Mouse (Mus musculus) adrenal gland, postnatal 36 days (tissue): ENCODE results near the gene Tkt. TPM values are rescaled to one million over a fixed set of nuclear protein-coding genes. Genes with fewer than 3 reads are reported as not detected.

Experiments used
- DNase-seq, 2 experiments: peaks; one replicate each; pipeline ENCODE4 v3.0.0; 2021; ENCODE audit warnings: mixed read lengths in 1 of 2
- total RNA-seq, 2 experiments: library from RNA; stranded (reverse); gene quantifications; 2 replicates each; pipeline ENCODE4 v1.2.3; 2021

Tkt gene
- total RNA-seq, 2 experiments from 2014 or later = 1,323 to 1,442 TPM

DNA sequence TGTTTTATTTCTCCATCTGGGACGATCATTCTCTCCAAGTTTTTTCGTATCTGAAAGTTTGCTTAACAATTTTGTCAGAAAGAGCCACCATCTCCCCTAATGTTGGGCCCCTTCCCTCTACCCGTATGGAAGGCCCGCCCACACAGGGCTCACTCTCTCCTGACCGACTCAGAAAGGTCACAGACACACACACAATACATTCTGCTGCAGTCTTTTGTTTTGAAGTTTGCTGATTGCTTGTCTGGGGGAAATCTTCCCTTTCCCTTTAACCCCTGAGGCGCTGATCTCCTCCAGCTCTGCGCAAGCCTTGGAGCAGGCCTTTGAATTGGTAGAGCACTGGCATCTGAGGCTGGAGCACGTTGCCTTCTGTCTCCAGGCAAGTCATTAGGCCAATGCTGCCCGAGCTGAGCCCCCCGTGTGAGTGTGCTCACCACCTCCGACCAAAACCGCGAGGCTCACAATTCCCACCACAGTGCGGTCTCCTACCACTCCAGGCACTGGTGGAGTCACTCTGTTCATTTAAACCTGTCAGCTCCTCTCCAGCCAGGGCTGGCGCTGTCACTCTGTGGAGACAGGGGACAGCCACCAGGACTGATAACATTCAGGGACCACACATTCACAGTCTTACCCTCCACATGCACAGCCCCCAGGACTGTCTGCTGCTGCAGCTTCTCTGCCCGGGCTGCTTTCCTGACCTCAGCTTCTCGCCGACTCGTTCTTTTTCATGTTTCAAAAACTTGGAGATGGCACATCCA lies 36.5 kb downstream of the Tkt start:
- DNase-seq = no peak

DNA sequence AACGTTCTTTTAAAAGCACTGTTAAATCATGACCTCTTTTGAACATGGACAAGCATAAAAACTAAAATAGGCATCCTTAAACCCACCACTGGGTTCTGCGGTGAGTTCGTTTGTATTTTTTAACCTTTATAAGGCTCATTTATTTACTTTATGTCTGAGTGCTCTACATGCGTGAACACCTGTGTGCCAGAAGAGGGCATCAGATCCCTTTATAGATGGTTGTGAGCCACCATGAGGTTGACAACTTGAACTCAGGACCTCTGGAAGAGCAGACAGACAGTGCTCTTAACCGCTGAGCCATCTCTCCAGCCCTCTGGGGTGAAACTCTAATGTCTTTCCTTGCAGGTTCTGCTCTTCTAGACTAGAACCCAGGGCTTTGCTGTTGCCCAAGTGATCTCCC lies 37.2 kb downstream of the Tkt start:
- DNase-seq = no peak

DNA sequence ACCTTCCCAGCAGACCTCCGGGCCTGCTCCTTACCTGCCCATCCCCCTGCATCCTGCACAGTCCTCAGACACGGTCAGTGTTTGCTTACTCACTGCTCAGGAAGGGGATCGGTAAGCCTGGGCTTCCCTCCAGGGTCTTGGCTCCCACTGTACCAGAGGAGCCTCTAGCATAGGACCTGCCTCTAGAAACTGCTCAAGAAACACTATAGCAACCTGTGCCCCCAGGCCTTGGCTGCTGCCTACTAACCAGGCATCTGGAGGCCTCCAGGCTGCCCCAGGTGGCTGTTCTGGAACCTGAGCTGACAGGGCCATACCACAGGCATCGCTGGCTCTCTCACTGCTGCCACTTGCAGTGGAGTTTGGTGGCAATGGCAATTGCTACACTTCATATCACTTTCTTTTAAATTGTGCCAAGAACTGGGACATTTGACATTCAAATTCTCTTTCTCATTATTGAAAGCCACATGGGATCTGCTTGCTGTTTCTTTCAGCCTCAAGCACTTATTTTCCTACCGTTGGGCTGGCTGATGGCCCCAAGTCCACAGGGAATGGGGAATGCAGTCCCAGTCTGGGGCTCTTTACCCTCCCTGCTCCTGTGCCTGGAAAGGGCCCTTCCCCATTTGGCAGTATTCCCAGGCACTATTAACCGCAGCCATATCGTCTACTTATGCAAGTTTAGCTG lies 38.8 kb downstream of the Tkt start:
- DNase-seq = no peak

DNA sequence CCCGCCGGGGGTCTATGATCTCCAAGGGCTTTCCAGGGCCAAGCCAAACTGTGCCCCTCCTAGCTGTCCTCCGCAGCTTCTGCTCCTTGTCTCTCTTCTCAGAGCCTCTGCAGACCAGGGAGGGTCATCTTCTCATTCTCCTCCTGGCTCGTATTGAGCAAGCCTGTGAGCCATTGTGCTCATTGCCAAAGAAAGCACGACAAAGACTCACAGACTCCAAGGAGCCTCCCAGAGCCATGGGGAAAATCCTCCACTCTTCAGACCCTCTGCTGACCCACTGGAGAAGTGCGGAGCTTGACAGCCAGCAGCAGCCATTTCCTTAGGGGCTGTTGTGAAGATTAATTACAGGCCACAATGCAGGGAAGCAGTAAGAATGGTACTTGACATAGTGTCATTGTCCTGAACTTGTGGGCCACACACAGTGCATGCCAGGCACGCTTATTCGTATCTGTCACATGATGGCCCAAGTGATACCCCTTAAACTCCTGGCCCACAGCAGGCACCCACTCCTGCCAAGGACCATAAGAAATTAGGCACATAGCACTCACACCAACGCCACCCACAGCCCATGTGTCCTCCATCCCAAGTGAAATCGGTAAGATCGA lies 42.0 kb downstream of the Tkt start:
- no peak for DNase-seq

DNA sequence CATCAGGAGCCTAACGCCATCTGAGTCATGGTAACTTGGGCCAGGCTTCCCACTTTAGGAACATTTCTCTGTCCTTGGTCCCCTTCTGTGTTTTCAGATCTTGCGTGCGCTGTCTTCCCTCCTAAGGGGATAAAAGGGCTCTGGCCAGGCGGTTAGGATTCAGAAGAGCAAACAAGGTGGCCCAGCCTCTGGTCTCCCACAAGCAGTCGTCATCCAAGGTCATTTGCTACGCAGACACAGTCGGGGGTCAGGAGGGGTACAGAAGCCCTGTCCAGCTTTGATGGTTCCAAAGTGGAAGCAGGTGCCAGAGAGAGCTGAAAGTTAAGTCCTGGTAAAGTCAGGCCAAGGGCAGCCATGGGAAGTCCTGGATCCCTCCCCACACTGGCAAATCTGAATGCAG lies 42.8 kb downstream of the Tkt start:
- peak; percentile 36 to 41 for DNase-seq

DNA sequence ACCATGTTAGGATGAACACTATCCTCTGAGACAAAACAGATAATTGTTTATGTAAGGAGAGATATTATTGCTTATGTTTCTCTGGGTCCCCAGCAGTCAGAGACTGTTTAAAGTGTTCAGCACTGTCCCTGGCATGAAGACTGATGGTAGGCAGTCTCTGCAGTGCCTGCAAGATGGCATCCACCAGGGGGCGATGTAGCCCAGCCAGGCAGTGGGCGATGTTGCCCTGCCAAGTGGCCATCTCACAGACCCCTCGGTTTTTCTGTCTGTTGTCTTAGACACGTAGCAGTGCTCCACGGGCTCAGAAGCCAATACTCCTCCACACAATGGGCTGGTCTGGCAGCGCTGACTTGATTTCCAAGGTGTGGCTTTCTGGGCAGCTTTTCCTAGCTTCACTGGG lies 43.3 kb downstream of the Tkt start:
- DNase-seq = peak; percentile 91 to 93

DNA sequence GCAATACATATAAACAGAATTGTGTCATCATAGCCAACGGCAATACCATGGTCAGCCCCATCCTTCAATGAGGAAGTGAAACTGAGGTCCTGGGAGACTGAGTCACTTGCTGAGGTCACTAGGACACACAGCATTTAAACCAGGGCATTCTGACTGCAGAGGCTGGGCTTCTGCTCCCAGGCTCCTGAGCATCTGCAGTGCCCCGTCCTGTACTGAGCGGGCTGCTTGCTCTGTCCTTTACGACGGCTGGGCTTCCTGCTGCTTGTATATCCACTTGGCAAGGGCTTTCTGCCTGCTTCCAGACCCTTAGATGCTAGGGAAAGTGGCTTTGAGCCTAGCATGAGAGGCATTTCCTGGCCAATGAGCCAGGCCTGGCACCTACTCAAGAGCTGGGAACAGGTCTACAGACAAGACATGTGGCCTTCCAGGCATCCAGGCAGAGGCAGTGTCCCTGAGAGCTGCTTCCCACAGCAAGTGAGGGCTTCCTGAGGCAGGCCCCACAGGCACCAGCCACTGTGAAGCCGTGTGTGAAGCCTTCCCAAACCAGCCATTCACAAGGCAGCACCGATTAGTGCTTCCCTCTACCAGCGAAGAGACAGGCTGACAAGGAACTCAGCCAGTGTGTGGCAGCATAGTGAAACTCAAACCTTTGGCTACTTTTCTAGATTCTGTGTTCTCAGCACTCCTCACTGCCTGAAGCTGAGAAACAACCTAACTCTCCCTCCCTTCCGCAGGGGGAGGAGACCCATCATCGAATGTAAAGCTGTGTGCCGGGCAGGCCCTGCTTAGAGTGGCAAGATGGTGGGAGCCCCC lies 45.3 kb downstream of the Tkt start:
- DNase-seq = peak; percentile 76 to 82

DNA sequence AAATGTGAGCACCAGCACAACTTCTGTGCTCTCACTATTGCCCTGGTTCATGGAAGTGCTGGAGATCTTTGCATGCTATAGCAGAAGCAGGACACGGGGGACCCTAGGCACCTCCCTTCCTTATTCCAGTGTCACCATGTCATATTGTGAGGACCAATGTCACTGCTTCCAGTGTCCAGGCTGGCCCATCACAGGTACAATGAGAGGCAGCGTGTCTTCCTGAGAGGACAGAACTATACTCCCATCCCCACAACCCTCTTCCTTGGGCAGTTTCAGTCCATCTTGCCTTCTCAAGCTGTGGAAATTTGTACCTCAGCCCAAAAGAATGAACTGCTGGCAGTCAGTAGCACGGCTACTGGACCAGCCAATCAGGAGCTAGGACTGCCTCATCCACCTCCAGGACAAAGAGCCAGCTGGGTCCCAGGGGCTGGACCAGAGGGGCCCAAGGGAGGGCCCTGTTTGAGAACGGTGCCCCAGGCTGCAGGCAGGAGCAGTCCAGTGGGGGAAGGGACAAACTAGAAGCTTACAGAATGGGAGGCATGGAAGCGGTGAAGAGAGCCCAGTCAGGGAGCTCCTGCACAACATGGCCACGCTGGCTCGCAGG lies 46.0 kb downstream of the Tkt start:
- DNase-seq = peak; percentile 42 to 72

DNA sequence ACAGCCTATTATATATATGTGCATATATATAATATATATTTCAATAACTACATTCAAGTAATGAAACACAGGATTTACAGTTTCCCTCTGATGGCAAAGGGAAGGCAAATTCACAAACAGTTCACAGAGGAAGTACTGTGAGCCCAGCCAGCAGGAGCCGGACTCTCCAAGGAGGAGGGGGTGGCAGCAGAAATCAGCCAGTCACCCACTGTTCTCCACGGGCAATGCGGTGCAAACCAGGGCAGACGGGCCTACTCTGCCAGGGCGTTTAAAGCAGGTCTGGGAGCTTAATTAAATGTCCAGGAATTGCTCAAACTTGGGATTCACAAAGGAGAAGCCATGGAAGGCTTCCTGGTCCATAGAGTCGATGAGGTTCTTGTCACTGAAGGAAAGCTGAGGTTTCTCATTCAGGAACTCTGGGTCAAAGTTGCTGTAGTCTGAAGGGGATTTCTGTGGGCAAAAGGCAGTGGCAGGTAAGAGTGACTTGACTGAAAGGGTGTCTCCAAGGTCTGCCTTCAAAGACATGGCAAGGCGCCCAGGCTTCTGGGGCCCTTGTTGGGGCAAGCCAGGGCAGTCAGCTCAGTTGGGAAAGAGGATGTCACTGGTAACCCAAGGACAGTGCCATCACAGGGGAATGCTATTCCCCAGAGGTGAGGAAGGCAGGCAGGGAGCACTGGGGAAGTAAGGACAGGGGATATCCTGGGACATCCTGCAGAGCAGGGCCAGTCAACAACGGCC lies 47.6 kb downstream of the Tkt start:
- DNase-seq = peak; percentile 80 to 89

DNA sequence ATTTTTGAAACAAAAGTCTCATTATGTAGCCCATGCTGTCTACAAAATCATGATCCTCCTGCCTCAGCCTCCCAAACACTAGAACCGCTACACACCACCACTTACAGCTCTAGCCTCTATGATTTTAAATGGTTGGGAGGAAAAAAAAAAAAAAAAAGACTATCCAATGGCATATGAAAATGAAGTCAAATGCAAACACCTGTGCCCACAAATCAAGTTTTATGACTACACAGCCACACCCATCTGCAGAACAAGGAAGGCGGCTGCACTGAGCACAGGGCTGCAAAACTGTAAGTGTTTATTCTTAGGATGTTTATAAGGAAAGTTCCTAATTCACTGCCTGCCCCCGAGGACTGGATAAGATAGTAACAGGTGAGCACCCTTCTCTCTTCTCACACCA lies 48.2 kb downstream of the Tkt start:
- no peak for DNase-seq

DNA sequence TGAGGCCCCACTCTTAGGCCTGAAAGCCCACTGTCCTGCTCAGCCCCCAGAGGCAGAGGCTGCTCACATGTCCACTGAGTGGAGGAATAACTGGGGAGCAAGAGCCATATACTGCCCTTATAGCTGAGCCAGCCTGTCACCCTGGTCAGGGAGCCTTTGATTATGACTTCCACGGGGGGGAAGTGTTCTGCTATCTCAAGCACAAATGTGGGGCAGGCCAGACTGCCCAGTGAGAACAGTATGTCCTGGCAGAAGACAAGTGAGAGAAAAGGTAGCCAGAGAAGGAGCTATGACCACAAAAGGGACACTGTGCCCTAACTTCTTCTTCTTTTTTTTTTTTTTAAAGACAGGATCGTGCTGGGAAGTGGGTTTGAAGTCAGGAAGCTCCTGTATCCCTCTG lies 49.0 kb downstream of the Tkt start:
- no peak for DNase-seq

DNA sequence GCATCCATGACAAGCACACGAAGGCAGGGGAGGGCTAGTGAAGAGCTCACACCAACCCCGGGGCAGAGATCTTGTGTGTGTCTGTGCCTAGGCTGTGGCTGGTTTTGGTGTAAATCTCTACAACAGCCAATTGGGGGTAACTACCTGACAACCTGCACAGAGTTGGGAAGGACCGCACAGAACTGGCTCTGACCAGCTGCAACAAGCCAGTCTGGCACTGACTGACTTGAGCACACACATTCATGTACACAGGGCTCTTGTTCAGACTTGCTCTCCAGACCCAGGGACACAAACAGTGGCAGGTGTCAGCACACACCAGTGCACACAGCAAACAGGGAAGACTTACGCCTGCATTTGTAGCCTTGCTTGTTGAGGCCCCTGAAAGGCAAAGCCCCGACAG lies 58.7 kb downstream of the Tkt start:
- no peak for DNase-seq

DNA sequence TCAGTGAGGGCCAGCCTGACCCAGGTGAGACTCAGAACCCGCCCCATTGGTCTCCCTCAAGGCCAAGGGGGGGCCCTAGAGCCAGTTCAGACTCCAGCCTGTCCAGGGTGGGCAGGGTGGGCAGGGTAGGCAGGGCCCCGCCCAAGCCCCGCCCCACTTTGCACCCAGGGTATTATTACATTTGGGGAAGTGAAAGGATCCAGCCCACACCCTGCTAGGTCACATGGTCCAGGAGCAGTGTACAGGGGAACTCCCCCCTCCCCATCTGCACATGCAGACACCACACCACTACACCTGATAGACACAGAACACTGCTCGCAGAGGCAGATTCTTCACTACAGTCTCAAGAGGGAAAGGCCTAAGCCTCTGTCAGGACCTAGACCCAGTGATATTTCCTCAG lies 59.5 kb downstream of the Tkt start:
- DNase-seq = no peak

DNA sequence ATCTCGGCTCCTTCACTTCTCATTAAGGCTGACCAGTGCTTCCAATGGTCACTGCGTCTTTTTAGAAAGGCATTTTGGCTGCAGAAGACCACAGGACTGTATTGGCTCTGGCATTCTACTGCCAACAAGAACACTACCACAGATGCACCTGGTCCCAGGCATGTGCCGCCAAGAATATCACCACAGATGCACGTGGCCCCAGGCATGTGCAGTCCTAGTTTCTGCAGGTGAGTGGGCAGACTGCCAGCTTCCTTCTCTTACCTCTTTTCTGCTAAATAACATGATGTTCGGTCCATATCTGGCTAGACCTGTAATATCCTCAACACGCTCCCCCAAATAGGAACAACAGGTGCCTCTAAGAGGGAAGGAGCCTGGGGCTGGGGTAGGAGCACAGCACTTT lies 60.0 kb downstream of the Tkt start:
- DNase-seq = no peak

DNA sequence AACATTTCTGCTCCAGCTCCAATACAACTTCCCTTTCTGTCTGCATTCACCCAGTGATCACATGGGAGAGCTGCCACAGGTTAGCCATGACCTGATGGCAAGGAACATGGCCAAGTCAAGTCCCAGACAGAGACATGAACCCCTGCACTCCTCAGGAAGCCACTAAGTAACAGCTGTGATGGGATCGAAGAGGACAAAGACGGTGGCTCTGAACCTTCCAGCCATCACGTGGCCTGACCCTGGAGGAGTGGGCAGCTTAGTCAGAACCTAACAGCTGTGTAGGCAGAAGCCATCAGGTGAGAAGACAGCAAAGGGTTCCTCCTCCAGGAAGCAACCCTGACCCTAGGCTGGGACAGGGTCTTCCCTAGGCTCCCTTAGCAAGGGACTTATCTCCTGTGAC lies 61.3 kb downstream of the Tkt start:
- no peak for DNase-seq

DNA sequence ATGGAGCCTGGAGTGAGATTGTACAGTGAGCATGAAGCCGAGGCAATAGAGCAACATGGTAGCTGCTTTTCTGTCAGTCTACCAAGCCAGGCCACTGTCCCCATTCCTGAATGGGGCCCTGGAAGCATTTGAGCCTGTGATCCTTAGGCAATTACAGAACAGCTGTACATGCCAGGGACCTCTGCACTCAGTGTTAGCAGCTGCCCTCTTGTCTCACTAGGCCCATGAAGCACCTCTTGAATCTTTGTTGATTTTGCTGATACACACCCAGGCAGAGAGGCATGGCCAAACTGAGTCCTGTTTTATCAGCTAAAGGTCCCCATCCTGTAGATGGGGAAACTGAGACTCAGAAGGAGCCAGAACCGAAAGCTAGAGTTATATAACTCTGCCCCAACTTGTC lies 62.1 kb downstream of the Tkt start:
- no peak for DNase-seq

DNA sequence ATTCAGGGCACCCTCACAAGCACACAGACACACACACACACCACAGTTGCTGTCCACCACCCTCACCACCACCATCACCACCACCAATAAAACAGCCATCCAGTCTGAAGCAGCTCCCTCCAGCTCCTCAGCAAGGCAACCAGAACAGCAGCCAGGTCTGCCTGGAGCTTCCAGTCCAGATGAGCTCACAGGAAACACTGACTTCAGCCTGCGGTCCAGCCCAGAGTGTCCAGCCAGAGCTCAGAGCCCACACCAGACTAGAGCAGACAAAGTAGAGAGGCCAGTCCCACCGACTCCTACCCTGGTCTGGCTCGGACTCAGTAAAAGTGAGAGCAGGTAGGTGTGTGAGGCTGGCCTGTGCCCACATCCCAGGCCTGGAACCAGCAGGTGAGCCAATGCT lies 62.8 kb downstream of the Tkt start:
- no peak for DNase-seq

DNA sequence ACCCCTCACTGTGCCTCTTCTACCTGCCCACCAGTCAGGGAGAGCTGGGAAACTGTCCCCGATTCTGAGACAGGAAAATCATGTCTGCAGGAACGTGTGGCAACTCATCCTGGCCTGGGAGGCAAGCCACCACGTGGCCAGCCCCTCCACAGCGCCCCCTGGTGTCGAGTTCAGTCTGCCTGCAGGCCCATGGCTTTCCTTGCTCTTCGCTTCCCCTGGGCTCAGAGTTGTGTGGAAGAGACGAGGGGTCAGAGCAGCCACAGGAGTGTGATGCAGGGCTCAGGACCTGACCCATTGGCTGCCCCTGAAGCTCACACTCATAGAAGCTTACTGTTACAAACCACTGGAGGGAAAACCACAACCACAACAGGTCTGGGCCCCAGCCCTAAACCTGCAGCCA lies 64.4 kb downstream of the Tkt start:
- peak; percentile 91 to 92 for DNase-seq

DNA sequence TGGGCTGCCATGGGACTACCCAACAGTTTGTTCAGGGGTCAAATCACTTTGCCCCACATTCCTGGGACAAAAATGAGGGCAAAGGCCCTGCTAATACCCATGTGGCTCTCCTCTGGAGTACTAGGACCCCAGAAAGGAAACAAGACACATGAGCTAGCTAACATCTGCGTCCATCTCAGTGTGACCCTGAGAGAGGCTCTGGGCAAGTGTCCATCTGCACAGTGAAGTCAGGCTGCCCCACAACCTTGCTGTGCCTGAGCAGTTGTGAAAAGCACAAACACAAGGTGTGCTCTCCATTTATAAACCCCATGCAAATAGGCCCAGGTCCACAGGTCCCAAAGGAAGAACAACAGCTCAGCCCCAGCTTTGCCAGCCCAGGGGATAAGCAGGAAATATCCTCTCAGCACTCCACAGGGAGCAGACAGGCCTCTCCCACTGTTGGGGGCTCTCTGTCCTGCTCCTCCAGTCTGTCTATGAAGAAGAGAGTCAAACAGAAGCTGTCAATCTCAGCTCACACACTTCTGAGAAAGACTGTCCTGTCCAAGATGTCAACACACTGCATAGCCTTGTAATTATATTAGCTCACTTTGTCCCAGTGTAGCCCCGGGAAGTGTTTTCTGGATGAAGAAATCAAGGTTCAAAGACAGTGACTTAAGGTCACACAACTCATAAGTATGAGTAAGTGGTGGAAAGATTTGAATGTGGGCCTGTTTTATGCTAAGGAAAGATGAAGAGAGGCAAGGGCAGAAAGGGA lies 65.0 kb downstream of the Tkt start:
- DNase-seq = peak; percentile 64 to 66

DNA sequence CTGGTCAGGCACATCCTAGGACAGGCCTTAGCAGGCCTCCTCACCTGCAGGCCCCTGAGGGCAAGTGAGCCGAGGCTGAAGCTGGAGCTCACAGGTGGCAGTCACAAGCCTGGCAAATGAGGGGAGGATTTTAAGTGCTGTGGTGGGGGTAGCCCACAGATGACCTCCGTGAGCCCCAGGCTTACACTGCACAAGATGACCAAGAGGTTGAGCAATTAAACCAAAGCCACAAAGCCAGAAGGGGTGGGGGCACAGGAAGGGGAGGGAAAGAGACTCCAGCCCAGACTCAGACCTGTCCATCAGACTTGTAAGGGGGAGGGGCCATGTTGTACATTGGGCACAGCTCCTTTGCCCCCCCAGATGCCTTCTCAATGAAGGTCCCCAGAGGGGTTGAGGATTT lies 68.6 kb downstream of the Tkt start:
- DNase-seq = no peak
